Mouse (Mus musculus) adrenal gland, postnatal 36 days (tissue): ENCODE measurements around the gene Nek9. TPM values are rescaled to one million over a fixed set of nuclear protein-coding genes. Genes with fewer than 3 reads are reported as not detected.

Experiments
- DNase-seq, 2 experiments: peaks; one replicate each; pipeline ENCODE4 v3.0.0; 2021; ENCODE audit warnings: mixed read lengths in 1 of 2
- total RNA-seq, 2 experiments: library from RNA; stranded (reverse); gene quantifications; 2 replicates each; pipeline ENCODE4 v1.2.3; 2021

Nek9 gene
- total RNA-seq, 2 experiments from 2014 or later, result 91.1 to 94.2 TPM

DNA sequence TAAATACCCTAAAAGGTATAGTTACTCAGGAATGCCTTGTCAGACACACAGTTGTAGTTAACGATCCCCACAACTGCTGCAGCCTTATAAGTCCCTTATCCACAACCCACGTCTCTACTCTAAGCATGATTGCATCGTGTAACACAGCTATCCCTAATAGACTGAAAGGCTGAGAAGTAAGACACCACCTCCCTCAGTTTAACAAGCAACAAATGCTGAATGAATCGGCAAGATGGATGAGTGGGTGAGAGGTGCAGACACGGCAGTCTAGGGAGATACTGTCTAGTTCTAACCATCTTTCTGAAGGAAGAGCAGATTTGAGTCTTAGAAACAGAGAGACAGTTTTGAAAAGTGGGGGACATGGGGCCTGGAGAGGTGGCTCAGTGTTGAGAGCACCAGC, 76.0 kb downstream of the Nek9 start:
- no peak for DNase-seq

DNA sequence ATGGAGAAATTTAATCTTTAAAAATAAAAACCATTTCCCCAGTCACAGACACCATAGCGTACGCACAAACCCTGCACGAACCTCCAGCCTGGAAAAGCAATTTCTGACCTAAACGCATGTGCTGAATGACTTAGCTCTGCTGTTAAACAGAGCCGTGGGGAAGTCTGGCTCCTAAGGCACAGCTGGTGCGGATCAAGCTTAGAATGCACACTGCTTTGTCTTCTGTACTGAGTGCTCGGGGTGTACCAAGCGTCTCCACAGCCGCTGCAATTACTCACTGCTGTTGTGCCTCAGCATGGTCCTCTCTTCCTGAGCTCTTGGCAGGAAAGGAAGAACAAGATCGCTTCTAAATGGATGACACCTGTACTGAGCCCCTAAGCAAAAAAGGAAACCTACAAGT, 76.7 kb downstream of the Nek9 start:
- no peak for DNase-seq

- no peak for DNase-seq
These were observed 82.0 kb downstream of the Nek9 start for GRCm38 (mm10) chr12:85257008-85257639.

GRCm38 (mm10) chr12:85256074-85256751, 82.9 kb downstream of the Nek9 start:
- no peak for DNase-seq

GRCm38 (mm10) chr12:85252083-85252482, 87.1 kb downstream of the Nek9 start:
- DNase-seq, result no peak

Other genes with a start within 250 kb of the Nek9 start
- 1 to 10 TPM; 2.5 to 4.9 TPM for gene Prox2, start 228.6 kb downstream of the Nek9 start, total RNA-seq
- 100 to 1,000 TPM; 348 to 363 TPM for gene Dlst, start 228.5 kb downstream of the Nek9 start, total RNA-seq
- gene Rps6kl1, start 188.1 kb downstream of the Nek9 start, total RNA-seq, result under 1 TPM; 0.46 to 0.50 TPM
- 1 to 10 TPM in 1 of 2 experiments, under 1 TPM in 1; 0.43 to 2.1 TPM for gene Pgf, start 161.6 kb downstream of the Nek9 start, total RNA-seq
- gene Eif2b2, start 119.9 kb downstream of the Nek9 start, total RNA-seq, result 10 to 100 TPM; 82.1 to 85.3 TPM
- gene Mlh3, start 68.8 kb downstream of the Nek9 start, total RNA-seq, result 10 to 100 TPM; 11.0 to 12.9 TPM
- gene Acyp1, start 50.9 kb downstream of the Nek9 start, total RNA-seq, result 10 to 100 TPM; 28.4 to 37.7 TPM
- 1 to 10 TPM; 1.1 to 1.9 TPM for gene Zc2hc1c, start 50.8 kb downstream of the Nek9 start, total RNA-seq
- 100 to 1,000 TPM; 291 to 336 TPM for gene Tmed10, start 35.5 kb upstream of the Nek9 start, total RNA-seq
- 10 to 100 TPM in 1 of 2 experiments, 1 to 10 TPM in 1; 8.4 to 18.8 TPM for gene Fos, start 134.5 kb upstream of the Nek9 start, total RNA-seq